Mouse (Mus musculus): ENCODE results near the gene Vil1.
A peak's percentile ranks its signal among the peaks of the same experiment; 100 is the strongest.
"Not testable (repeated sequence)": the region's sequence is repeated elsewhere in the genome, so short reads cannot be mapped to it uniquely, and the experiment has no call there.

The Vil1 gene

GRCm38 (mm10) chr1:74387386-74387988 lies 21.7 kb upstream of the Vil1 start:
- no peak for DNase-seq (ENCODE audit: low spot score in 2 of 2)

- DNase-seq (ENCODE audit: low spot score in 2 of 2), result no peak
These were observed 20.7 kb upstream of the Vil1 start for GRCm38 (mm10) chr1:74388398-74388920.

- DNase-seq (ENCODE audit: low spot score in 2 of 2), result no peak
These were observed 19.3 kb upstream of the Vil1 start for GRCm38 (mm10) chr1:74389831-74390286.

GRCm38 (mm10) chr1:74390287-74390906 lies 18.8 kb upstream of the Vil1 start:
- no peak for DNase-seq (ENCODE audit: low spot score in 2 of 2)

- DNase-seq (ENCODE audit: low spot score in 2 of 2), result peak; percentile 96 to 97
These were observed 18.0 kb upstream of the Vil1 start, which contains the start of gene Ctdsp1 for GRCm38 (mm10) chr1:74390924-74391748. Ctdsp1 (plus strand) TSS chr1:74391509.

GRCm38 (mm10) chr1:74391844-74392441 lies 17.2 kb upstream of the Vil1 start:
- peak; percentile 60 to 64 for DNase-seq (ENCODE audit: low spot score in 2 of 2)

GRCm38 (mm10) chr1:74392446-74392994 lies 16.7 kb upstream of the Vil1 start:
- DNase-seq (ENCODE audit: low spot score in 2 of 2), result no peak

- DNase-seq (ENCODE audit: low spot score in 2 of 2), result no peak
These were observed 16.2 kb upstream of the Vil1 start for GRCm38 (mm10) chr1:74393010-74393409.

GRCm38 (mm10) chr1:74393697-74394096 lies 15.5 kb upstream of the Vil1 start:
- DNase-seq (ENCODE audit: low spot score in 2 of 2), result no peak

- DNase-seq (ENCODE audit: low spot score in 2 of 2), result no peak
These were observed 14.9 kb upstream of the Vil1 start for GRCm38 (mm10) chr1:74394311-74394710.

GRCm38 (mm10) chr1:74394858-74395257 lies 14.3 kb upstream of the Vil1 start:
- DNase-seq (ENCODE audit: low spot score in 2 of 2), result no peak

GRCm38 (mm10) chr1:74395290-74395689 lies 13.9 kb upstream of the Vil1 start:
- no peak for DNase-seq (ENCODE audit: low spot score in 2 of 2)

- DNase-seq (ENCODE audit: low spot score in 2 of 2), result not testable (repeated sequence)
These were observed 12.5 kb upstream of the Vil1 start for GRCm38 (mm10) chr1:74396456-74397222.

GRCm38 (mm10) chr1:74397268-74397918 lies 11.8 kb upstream of the Vil1 start:
- DNase-seq (ENCODE audit: low spot score in 2 of 2), result peak; percentile 91 to 93

- DNase-seq (ENCODE audit: low spot score in 2 of 2), result peak; percentile 70 to 72
These were observed 11.2 kb upstream of the Vil1 start for GRCm38 (mm10) chr1:74397919-74398451.

- no peak for DNase-seq (ENCODE audit: low spot score in 2 of 2)
These were observed 8.6 kb upstream of the Vil1 start for GRCm38 (mm10) chr1:74400531-74400930.

GRCm38 (mm10) chr1:74401015-74401702 lies 8.0 kb upstream of the Vil1 start:
- DNase-seq (ENCODE audit: low spot score in 2 of 2), result no peak

GRCm38 (mm10) chr1:74404206-74404605 lies 5.0 kb upstream of the Vil1 start:
- DNase-seq (ENCODE audit: low spot score in 2 of 2), result no peak

GRCm38 (mm10) chr1:74411753-74412325 lies 2.7 kb downstream of the Vil1 start:
- no peak for DNase-seq (ENCODE audit: low spot score in 2 of 2)

Measured in right cerebral cortex, postnatal 10 days (tissue).